Mouse (Mus musculus) heart, embryonic 15.5 days (tissue): ENCODE data around the gene Lhb. TPM values are rescaled to one million over a fixed set of nuclear protein-coding genes. Genes with fewer than 3 reads are reported as not detected.
A peak's percentile ranks its signal among the peaks of the same experiment; 100 is the strongest.

Experiments
- ATAC-seq: fragments of 200-750 bp; cut with Nextera tagmentation; replicated peaks from 2 replicates; pipeline ENCODE4 v1.8.0; 2017; ENCODE audit warnings: low read depth, moderate TSS enrichment; ENCODE audit not compliant: insufficient number of reproducible peaks, insufficient read depth, low FRiP score
- H3K27ac ChIP-seq: fragments of 300-500 bp; sonication (generic); 2 replicates; pipeline ENCODE4 v1.5.1; 2015; ENCODE audit warnings: mild to moderate bottlenecking, inconsistent platforms
- H3K27me3 ChIP-seq: fragments of 300-500 bp; sonication (generic); 2 replicates; pipeline ENCODE4 v1.6.1; 2015; ENCODE audit warnings: inconsistent platforms
- H3K36me3 ChIP-seq: fragments of 300-500 bp; sonication (generic); 2 replicates; pipeline ENCODE4 v1.6.1; 2015; ENCODE audit warnings: mild to moderate bottlenecking, inconsistent platforms
- H3K4me1 ChIP-seq: fragments of 300-500 bp; sonication (generic); replicated peaks from 2 replicates; pipeline ENCODE4 v1.6.1; 2015; ENCODE audit warnings: inconsistent platforms
- H3K4me2 ChIP-seq: fragments of 300-500 bp; sonication (generic); 2 replicates; pipeline ENCODE4 v1.6.1; 2015; ENCODE audit warnings: inconsistent platforms, mild to moderate bottlenecking, moderate library complexity
- H3K4me3 ChIP-seq: fragments of 300-500 bp; sonication (generic); 2 replicates; pipeline ENCODE4 v1.5.1; 2015; ENCODE audit warnings: mild to moderate bottlenecking, inconsistent platforms
- H3K9ac ChIP-seq: fragments of 300-500 bp; sonication (generic); 2 replicates; pipeline ENCODE4 v1.6.1; 2015; ENCODE audit warnings: mild to moderate bottlenecking, inconsistent platforms
- H3K9me3 ChIP-seq: fragments of 300-500 bp; sonication (generic); replicated peaks from 2 replicates; pipeline ENCODE4 v1.6.1; 2016; ENCODE audit warnings: inconsistent platforms
- WGBS: fragments of 180-500 bp; shearing (Covaris S2); methylation state at CpG from one replicate; pipeline ENCODE4 v1.1.7; 2015; ENCODE audit warnings: mixed read lengths; 5-methylcytosine and 5-hydroxymethylcytosine counted together
- microRNA-seq: library from miRNA; unstranded; fragments of <30 nt; microRNA quantifications from one replicate; pipeline ENCODE4, GENCODE M21; 2016
- polyA plus RNA-seq: library from polyadenylated mRNA; unstranded; fragments of >200 nt; fragmentation: Nextera tagmentation; extraction: Ambion mirVana; gene quantifications from 2 replicates; pipeline ENCODE4 v1.2.1, GENCODE M21; 2015

Gene Lhb
- polyA plus RNA-seq, 1 experiment from 2014 or later: not detected

DNA sequence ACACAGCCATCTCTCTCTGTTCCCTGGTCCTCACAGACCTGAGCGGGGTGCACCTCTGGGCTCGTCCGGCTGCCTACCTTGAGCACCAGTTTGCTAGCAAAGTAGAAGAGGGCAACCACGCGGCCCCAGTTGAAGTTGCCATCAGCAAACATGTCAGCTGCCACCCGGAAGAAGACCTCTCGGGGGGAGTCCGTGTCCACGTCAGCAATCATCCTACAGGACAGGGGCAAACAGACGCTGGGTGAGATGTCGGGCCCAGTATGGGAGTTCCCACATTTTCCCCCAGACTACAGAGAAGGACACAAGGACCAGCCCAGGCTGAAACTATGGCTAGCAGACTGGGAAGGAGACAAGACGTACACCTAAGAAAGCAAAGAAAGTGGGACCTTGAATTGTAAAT is 44.5 kb downstream of the Lhb start:
- no peak for ATAC-seq
- Histone ChIP-seq H3K9ac (no peak overlapping the region), H3K27me3 (no peaks in the 10 kb centered on the region), H3K4me3 (peak overlapping the region; percentile 91), H3K4me2 (peak overlapping the region; percentile 87), H3K4me1 (peaks cover 35% of the 10 kb centered on the region), H3K27ac (no peak overlapping the region), H3K9me3 (no peaks in the 10 kb centered on the region), H3K36me3 (peaks cover 33% of the 10 kb centered on the region)
- 92% methylated on average over 12 of the region's 12 CpGs for WGBS

DNA sequence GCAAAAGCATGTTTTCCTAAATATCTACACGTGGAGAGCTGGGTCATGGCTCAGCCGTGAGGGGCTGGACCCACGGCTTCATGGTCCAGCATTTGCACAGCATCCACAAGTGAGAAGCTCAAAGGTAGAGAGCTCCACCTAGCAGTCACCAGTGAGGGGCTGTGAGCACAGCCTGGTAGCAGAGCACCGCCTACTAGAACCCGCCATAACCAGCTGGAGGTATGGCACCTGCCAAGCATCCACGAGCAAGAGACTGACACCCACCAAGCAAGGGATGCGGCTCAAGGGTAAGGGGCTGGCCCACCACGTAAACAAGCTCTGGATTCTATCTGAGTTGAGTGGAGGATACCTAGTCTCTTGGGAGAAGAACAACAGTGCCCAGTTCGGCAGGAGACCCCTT is 44.9 kb downstream of the Lhb start:
- peaks cover 30% of the 10 kb centered on the region for H3K4me1 ChIP-seq
- H3K27me3 ChIP-seq: no peaks in the 10 kb centered on the region
- peaks cover 33% of the 10 kb centered on the region for H3K36me3 ChIP-seq
- ATAC-seq: no peak
- no peaks in the 10 kb centered on the region for H3K9me3 ChIP-seq
- H3K4me2 ChIP-seq: peak overlapping the region; percentile 87
- H3K27ac ChIP-seq: no peak overlapping the region
- H3K4me3 ChIP-seq: peak overlapping the region; percentile 91
- WGBS: 77% methylated on average over 9 of the region's 9 CpGs
- H3K9ac ChIP-seq: peak overlapping the region; percentile 86; the same call in 1 of the 2 replicates

DNA sequence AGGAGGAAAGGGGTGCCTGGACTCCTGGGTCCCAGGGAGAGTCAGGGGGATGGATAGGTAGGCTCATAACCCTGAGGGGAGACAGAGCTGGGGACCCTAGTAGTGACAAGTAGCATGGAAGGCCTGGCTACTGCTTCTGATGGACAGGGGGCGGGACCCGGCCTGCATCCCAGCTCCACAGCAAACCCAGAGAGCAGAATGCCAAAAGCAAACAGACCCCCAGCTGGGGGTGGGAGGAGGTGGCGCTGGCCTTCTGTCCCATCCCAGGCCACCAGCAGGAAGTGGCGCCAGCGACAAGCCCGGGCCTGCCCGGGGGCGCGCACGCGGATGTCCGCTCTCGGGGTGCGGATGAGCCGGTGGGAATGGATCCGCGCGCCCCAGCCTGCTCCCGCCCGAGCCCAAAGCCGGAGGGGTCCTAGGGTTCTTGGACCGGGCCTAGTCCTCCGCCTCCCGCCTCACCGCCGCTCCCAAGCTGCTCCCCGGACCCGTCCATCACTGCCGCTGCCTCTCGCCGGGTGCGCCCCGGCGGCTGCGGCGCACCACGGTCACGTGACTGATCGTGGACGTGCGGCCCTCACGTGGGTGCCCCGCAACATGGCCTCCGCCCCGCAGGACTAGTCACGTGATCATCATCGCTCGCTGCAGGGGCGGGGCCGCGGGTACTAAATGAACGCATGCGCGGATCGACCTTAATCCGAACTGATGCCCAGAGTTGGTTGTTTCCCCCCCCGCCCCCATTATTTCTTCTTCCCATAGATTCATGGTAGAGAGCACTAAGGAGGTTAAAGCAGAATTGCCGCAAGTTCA is 45.9 kb downstream of the Lhb start, which contains the start of gene Bax:
Bax (minus strand) TSS at position 616 of the 807 bp plus-strand sequence.
- peak within 1 kb of the TSS; percentile 87 for H3K4me2 ChIP-seq
- H3K9me3 ChIP-seq: no peaks in the 10 kb centered on the region
- H3K4me1 ChIP-seq: peaks cover 22% of the 10 kb centered on the region
- H3K9ac ChIP-seq: peak within 1 kb of the TSS; percentile 86
- H3K4me3 ChIP-seq: peak within 1 kb of the TSS; percentile 91
- ATAC-seq: peak; percentile 80
- peaks cover 33% of the 10 kb centered on the region for H3K36me3 ChIP-seq
- under 1% methylated on average over 56 of the region's 58 CpGs for WGBS
- no peaks in the 10 kb centered on the region for H3K27me3 ChIP-seq
- peak within 1 kb of the TSS; percentile 74 for H3K27ac ChIP-seq

DNA sequence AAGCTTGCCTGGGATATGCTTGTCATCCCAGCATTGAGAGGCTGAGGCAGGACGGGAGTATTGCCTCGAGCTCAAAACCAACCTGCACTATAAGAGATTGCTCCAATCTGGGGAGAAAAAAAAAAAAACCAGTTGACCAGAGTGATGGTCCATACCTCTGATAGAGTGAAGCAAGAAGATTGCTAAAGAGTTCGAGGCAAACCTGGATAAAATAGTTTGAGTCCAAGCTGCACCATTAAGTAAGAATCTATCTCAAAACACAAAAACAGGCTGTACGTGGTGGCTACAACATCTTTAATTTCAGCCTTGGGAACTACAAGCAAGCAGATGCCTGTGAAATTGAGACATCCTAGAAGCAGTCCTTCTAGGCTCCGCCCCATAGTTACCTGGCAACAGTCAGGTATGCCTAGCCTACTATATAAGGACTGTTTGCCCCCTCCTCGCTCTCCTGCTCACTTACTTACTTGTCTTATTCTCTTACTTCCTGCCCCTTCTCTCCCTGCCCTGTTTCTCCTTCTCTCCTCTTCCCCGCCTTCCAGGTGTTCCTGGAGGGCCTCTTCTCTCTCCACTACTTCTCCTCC is 46.6 kb downstream of the Lhb start:
- Histone ChIP-seq H3K4me2 (peak overlapping the region; percentile 87), H3K9me3 (no peaks in the 10 kb centered on the region), H3K27me3 (no peaks in the 10 kb centered on the region), H3K4me1 (peaks cover 19% of the 10 kb centered on the region), H3K9ac (peak overlapping the region; percentile 47), H3K27ac (no peak overlapping the region; the same call in 1 of the 2 replicates), H3K36me3 (peaks cover 28% of the 10 kb centered on the region), H3K4me3 (peak overlapping the region; percentile 91)
- ATAC-seq: no peak
- 34% methylated on average over 7 of the region's 7 CpGs for WGBS

DNA sequence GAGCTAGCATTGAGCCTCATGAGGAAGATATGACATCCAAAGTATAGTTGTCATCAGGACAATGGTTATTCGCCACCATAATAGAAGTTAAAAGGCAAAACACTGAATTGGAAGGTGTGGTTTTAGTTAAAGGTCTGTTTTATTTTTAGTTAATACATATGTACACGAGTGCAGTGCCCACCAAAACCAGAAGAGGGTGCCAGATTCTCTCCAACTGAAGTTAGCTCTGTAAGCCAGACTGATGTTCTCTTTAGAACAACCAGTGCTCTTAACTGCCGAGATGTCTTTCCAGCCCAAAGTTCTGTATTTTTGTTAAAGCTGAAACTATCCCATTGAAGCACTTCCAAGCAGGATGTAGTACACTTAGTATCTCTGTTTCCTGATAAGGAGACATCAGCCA is 50.2 kb downstream of the Lhb start:
- Histone ChIP-seq H3K9ac (no peak overlapping the region), H3K27me3 (no peaks in the 10 kb centered on the region), H3K4me3 (no peak overlapping the region), H3K36me3 (no peaks in the 10 kb centered on the region), H3K27ac (no peak overlapping the region), H3K4me1 (peaks cover 11% of the 10 kb centered on the region), H3K9me3 (no peaks in the 10 kb centered on the region), H3K4me2 (no peak overlapping the region)
- WGBS: 4% methylated on average over 3 of the region's 3 CpGs
- no peak for ATAC-seq

Small RNAs within 50 kb of the gene (microRNA-seq; reads per million reads assigned to microRNA genes)
- not detected for gene Gm22133

Other genes starting within 250 kb of the Lhb start
- gene Gfy, start 241.3 kb upstream of the Lhb start, polyA plus RNA-seq: 0.10 TPM in 1 of 2 replicates, not detected in the other
- gene Pth2, start 239.8 kb upstream of the Lhb start, polyA plus RNA-seq: not detected in 2 replicates
- gene Ccdc155, start 215.9 kb upstream of the Lhb start, polyA plus RNA-seq: 0.53 and 0.80 TPM in 2 replicates
- 0.90 and 1.2 TPM in 2 replicates for gene Dkkl1, start 208.7 kb upstream of the Lhb start, polyA plus RNA-seq
- 89.0 and 106 TPM in 2 replicates for gene Tead2, start 205.1 kb upstream of the Lhb start, polyA plus RNA-seq
- 2.4 and 8.3 TPM in 2 replicates for gene Cd37, start 181.7 kb upstream of the Lhb start, polyA plus RNA-seq
- gene Slc6a16, start 179.7 kb upstream of the Lhb start, polyA plus RNA-seq: 0.11 and 0.18 TPM in 2 replicates
- gene Slc6a21, start 143.3 kb upstream of the Lhb start, polyA plus RNA-seq: not detected in 2 replicates
- 12.7 and 15.8 TPM in 2 replicates for gene Trpm4, start 87.0 kb upstream of the Lhb start, polyA plus RNA-seq
- gene Hrc, start 85.5 kb upstream of the Lhb start, polyA plus RNA-seq: 25.2 and 26.4 TPM in 2 replicates
- gene Ppfia3, start 53.8 kb upstream of the Lhb start, polyA plus RNA-seq: 1.6 and 2.1 TPM in 2 replicates
- gene Lin7b, start 50.2 kb upstream of the Lhb start, polyA plus RNA-seq: 1.2 and 1.3 TPM in 2 replicates
- gene Snrnp70, start 25.1 kb upstream of the Lhb start, polyA plus RNA-seq: 123 and 146 TPM in 2 replicates
- 0.33 and 0.58 TPM in 2 replicates for gene Kcna7, start 15.2 kb upstream of the Lhb start, polyA plus RNA-seq
- 0.81 and 1.6 TPM in 2 replicates for gene Ntf5, start 7.1 kb upstream of the Lhb start, polyA plus RNA-seq
- 111 and 113 TPM in 2 replicates for gene Gys1, start 14.0 kb downstream of the Lhb start, polyA plus RNA-seq
- 65.0 and 82.1 TPM in 2 replicates for gene Ruvbl2, start 17.3 kb downstream of the Lhb start, polyA plus RNA-seq
- gene Ftl1, start 39.1 kb downstream of the Lhb start, polyA plus RNA-seq: 3,328 and 3,965 TPM in 2 replicates
- 107 and 112 TPM in 2 replicates for gene Bax, start 46.1 kb downstream of the Lhb start, polyA plus RNA-seq
- 0.28 and 1.3 TPM in 2 replicates for gene Tulp2, start 61.1 kb downstream of the Lhb start, polyA plus RNA-seq
- not detected in 2 replicates for gene Gm45808, start 66.0 kb downstream of the Lhb start, polyA plus RNA-seq
- gene Dhdh, start 68.0 kb downstream of the Lhb start, polyA plus RNA-seq: 4.0 and 4.1 TPM in 2 replicates
- 144 and 177 TPM in 2 replicates for gene Nucb1, start 89.6 kb downstream of the Lhb start, polyA plus RNA-seq
- gene Ppp1r15a, start 105.4 kb downstream of the Lhb start, polyA plus RNA-seq: 25.3 and 37.6 TPM in 2 replicates
- gene Plekha4, start 105.5 kb downstream of the Lhb start, polyA plus RNA-seq: 1.0 and 2.6 TPM in 2 replicates
- gene Hsd17b14, start 134.1 kb downstream of the Lhb start, polyA plus RNA-seq: 0.24 and 0.82 TPM in 2 replicates
- gene Bcat2, start 149.3 kb downstream of the Lhb start, polyA plus RNA-seq: 79.4 and 84.5 TPM in 2 replicates
- 0.13 and 1.2 TPM in 2 replicates for gene Fgf21, start 194.7 kb downstream of the Lhb start, polyA plus RNA-seq
- gene Fut1, start 196.5 kb downstream of the Lhb start, polyA plus RNA-seq: 0.15 and 0.66 TPM in 2 replicates
- 0.33 and 0.35 TPM in 2 replicates for gene Izumo1, start 201.0 kb downstream of the Lhb start, polyA plus RNA-seq
- 19.6 and 23.4 TPM in 2 replicates for gene Rasip1, start 206.7 kb downstream of the Lhb start, polyA plus RNA-seq
- gene Mamstr, start 219.2 kb downstream of the Lhb start, polyA plus RNA-seq: 7.3 and 7.4 TPM in 2 replicates
- 1.5 and 1.6 TPM in 2 replicates for gene Fut2, start 245.6 kb downstream of the Lhb start, polyA plus RNA-seq